Mouse (Mus musculus) right cerebral cortex, adult 18-20 months (tissue): ENCODE results near the gene Lrch2.
A peak's percentile ranks its signal among the peaks of the same experiment; 100 is the strongest.
"Not testable (repeated sequence)": the region's sequence is repeated elsewhere in the genome, so short reads cannot be mapped to it uniquely, and the experiment has no call there.

Experiments used
- DNase-seq: peaks from one replicate; pipeline ENCODE4 v3.0.0; 2022; ENCODE audit warnings: mixed read lengths

The Lrch2 gene

DNA sequence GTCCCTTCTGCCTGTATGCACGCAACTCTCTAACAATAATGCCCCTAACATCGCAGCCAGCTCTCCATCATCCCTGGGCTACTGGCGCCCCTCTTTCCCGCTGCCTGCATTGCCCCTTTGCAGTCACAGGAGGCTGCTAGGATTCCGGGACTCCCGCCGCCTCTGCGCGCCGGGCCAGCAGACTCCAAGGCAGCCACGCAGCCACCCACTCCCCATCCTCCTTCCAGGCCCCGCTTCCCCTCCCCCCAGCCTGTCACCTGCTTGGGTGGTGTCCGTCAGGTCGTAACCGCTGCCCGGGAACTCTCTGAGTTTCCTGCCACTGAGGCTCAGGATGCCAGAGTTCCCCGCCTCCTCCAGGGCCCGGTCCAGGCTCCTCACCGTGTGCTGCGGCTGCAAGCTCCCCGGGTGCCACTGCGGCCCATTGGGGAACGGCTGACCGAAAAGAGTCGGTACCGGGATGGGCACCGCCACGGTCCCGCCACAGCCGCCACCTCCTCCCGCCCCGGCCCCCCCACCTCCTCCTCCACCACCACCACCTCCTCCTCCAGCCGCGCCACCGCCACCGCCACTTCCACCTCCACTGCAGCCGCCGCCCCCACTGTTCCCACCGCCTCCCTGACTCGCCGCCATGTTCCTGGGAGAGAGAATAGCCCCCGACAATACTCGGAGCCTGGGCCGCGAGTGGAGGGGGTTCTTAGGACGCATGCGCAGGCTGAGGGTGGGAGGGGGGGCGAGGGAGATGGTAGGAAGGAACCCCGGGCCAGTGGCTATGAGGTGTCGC, at the start of gene Lrch2:
Gene Lrch2 (minus strand): TSS at position 661 of the 781 bp plus-strand sequence.
- peak; percentile 42 for DNase-seq

DNA sequence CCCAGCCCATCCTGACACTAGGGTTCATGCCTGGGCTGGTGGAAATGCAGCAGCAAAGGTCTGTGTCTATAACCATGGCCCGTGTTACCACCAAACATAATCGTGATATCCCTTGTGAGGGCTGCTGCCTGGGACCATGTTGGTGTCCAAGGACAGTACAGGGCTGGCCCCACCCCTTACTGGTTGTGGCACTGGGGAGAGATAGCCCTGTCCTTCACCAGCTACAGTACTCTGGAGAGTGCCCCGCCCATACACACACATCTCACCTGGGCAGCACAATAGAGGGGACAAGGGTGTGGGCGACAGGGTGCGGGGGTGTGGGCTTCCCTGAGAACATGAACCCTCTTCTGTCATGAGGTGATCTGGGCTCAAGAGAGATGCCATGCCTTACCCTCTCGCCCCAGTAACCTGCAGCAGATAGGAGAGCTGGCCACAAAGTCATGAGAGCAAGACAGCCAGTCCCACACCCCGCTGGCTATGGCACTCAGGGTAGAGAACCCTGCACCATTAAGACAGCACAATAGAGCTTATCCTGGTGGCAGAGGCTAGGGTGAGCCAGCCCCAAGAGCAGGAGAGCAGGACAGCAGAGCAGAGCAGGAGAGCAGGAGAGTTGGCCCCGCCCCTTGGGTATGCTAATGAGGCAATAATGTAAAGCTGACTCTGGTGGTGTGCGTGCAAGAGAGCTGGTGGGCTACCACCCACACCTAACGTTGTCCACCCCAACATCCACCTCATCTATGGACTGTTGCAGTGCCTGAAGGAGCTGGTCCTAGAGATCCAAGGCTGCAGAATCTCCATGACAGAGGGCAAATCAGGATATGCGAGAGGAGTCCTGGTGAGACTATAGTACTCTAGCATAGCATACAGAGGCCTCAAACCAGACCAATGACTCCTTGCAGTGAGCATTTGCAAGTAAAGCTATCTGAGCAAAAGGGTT, 12.7 kb downstream of the Lrch2 start:
- no peak for DNase-seq

DNA sequence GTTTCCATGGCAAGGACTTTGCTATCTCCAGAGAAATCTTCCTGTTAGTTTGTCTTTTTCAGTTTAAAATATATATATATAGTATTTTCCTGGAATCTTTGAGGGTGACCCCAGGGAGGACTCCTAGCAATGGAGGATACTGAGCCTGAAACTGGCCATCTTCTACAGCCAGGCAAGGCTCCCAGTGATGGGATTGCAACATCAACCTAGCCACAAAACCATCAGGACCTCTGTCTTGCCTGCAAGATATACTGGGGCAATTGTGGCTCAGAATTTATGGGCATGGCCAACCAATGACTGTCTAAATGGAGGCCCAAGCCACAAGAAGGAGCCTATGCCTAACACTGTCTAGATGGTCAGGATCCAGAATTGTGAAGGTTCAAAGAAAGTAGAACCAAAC, 15.5 kb downstream of the Lrch2 start:
- DNase-seq: no peak

DNA sequence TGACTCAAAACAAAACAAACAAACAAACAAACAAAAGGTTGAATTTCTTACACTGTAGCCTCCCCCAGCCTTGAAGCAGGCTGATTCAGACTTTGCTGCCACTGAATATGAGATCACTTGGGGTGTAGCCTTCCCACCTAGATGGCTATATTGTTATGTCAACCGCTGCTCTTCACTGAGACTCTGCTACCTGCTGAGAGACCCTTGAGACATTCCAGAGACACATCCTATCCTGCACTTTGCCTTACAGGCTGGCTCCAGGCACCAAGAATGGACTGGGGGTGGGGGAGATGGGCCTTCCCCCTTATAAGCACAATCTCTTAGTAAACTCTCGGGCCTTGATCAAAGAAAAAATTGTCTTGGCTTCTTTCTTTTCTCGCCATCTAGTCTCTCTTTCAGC, 16.8 kb downstream of the Lrch2 start:
- DNase-seq: not testable (repeated sequence)

DNA sequence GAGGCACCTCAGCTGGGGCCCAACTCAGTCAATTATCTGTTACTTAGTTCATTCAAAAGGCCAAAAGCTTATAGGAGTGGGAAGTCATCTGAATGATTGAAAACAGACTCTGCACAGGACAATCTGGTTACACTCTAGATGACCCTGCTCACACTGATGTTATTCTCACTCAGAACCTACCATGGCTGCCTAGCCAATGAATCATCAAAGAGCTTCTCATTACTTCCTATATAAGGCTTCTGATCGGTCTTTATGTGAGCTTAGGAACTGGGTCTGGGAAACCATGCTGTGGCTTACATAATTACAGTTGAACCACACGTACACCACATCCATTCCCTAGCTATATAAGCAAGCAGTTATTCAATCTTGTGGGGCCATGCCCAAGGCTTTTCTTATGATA, 18.3 kb downstream of the Lrch2 start:
- no peak for DNase-seq

DNA sequence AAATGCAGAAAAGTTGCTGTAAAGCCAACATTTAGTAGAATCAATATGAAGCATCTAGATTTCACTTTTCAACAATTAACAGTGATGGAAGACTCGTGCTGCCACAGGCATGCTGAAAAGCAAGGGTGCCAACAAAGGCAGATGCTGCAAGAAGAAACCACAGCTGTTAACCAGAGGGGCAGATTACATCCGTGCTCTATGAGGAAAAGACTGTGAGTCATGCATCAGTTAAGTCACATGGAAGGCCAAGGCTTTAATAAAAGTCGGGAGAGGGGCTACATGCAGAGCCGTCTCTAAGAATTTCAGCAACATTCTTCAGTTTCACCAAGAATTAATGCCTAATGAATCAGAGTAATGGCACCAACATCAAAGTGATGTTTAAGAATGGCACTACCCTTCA, 22.2 kb downstream of the Lrch2 start:
- no peak for DNase-seq

DNA sequence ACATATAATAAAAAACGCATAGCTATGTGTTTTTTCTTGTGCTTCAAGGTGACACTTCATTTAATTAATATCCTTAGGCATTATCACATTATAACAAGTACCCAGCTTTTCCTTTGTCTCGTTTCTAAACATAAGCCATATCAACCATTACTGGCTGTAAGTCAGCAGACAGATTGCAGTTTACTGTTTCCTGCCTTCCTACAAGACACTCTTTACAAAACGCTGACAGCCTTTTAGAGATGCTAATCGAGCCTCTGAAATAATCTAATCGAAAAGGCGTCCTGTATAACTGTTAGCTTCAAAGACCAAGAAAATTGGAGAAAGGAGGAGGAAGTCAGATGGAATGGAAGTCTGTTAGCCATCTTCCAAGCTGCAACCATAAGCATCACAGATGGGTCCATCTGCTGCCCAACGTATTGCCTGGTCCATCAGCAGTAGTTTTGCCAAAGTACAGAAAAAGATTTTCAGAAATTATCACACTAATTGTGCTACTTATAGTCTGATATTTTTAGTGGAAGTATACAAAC, 26.2 kb downstream of the Lrch2 start:
- DNase-seq: no peak

DNA sequence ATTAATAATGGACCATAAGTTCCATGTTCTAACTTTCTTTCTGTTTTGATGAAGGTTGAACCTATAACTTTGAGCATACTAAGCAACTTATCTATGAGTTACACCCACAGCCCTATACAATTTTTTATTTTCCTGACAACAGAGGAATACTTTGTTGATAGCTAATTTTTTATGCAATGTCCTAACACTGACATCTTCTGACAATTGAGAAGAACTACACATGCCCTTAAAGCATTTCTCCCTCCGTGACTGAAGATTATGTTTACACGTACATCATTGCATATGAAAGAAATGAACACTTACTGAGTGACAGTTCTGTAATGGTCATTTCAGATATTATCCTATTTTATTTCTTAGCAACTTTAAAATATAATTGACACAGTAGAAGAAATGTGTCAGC, 64.3 kb downstream of the Lrch2 start:
- DNase-seq: no peak

DNA sequence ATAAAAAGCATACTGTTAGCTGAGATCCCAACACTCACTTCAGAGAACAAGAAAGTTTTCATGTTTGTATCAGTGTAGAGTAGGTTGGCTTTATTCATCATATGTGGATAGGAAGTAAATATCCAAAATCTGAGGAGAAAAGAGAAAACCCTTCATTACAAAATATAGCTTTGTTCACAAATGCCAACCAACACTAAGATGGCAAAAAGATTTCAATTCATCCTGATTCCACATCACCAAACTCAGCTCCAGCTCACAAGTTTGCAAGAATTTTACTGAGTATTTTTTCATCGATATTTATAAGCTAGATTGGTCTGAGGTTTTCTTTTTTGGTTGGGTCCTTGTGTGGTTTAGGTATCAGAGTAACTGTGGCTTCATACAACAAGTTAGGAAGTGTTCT, 100.3 kb downstream of the Lrch2 start, which contains the start of gene Vmn1r239-ps:
Gene Vmn1r239-ps (minus strand): TSS at position 101 of the 400 bp plus-strand sequence.
- not testable (repeated sequence) for DNase-seq

DNA sequence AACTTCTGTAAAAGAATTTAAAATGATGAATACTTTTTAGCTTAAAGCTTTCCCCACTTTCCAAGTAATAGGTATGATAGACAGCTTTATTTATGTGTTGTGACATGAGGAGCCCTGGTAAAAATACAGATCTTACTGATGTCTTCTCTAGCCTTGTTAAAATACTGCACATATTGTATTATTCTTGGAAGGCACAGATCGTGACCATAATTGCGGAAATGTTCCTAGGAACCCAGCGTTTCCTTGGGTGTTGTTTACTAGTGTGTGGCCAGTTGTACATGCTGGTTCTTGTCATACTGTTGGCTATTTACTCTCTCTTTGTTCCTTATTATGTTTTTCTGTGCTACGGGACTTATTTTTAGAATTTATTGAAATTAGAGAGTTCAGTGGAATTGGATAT, 110.5 kb downstream of the Lrch2 start:
- DNase-seq: no peak

DNA sequence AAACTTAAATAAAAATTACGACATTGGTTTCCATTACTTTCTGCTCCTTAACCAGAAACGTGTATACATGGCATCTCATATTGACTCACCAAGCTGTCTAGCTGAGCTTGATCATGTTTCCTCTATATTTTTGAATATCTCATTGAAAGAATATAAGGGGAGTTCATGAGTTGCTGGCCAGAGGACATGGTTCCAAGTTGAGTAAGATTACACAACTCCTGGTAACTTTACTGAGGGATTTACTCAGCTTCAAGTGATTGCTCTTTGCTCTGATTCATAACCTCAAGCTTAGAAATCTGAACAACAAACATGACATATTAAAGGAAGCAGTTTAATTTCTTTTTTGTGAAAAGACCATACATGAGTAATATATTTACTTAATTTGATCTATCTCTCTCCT, 118.5 kb downstream of the Lrch2 start:
- DNase-seq: no peak

DNA sequence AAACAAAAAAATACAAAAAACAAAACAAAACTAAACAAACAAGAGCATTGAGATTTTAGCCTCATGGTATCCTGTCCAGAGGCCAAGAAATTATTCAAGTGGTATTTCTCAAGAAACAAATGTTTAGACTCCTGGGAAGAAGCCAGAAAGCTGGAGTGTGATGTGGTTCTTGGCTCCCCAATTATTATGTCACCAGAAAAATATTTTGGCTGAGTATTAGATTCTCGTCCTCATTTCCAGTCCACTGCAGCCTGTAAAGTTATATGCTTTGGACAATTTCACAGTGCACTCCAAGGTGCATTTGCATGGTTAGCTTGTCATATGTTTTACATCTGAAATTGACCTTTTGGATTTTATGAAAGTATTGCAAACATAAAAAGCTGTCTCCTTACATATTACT, 124.1 kb downstream of the Lrch2 start:
- DNase-seq: no peak

DNA sequence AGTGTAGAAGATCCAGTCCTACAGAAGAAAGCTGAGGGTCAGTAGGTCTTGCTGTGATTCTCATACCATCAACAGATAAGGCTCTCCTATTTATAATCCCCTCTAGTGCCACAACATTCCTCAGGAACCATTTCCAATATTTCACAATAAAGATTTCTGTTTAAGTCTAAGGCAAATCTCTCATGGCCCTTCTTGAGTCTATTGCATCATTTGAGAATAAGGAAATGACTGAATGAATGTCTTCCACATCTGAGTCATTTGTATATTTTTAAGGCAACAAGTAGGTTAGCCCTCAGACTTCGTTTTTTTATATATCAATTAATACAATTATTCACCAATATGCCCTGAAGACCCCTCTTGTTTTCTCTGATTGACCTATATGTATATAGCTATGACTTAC, 124.8 kb downstream of the Lrch2 start, which contains the start of gene Il13ra2:
Gene Il13ra2 (minus strand): TSS at position 64 of the 400 bp plus-strand sequence.
- no peak for DNase-seq
